Comparison of ENCODE assay signal across 8 mouse cellular contexts in the genomic region with DNA sequence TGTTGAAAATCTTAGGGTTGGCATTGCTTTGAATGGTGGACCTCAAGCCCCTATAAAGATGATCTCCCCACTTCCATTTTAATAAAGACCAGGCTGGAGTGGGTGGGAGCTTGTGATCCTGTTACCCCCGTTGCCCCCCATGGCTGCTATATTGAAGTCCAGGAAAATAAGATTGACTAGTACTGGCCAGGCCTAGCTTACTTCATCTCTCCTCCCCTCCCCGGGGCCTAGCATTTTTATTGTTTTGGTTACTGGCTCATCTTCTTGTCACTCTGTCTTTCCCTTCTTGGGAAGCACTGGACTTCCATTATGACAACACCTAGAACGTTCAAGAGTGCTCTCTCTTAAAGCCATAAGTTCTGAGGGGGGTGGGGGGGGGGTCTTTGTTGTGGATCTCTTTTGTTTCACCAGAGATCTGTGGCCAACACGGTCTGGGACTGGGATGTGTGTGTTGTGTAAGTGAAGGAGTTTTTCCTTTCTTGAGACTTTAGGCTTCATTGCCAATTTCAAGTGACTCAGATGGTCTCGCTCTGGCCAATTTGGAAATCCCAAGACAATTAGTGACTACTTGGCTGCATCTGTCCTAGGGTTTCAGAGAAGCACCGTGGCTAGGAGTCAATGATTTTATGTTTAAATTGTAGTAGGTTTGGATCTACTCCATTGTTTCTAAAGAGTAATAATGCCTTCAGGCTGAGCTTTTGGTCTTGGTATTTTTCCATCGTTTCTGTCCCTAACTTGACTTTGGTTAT. TPM values are rescaled to one million over a fixed set of nuclear protein-coding genes. Genes with fewer than 3 reads are reported as not detected.
DNase-seq lines count a peak whose midpoint lies in the region; ATAC-seq lines count a peak whose summit lies in the region.
"Had no signal": no experiment of that assay in that cellular context is flagged by ENCODE, and none has a peak within 500 bp of the region (broad histone marks: within the 10 kb centered on the region; RNA-seq: fewer than 3 reads in every experiment).

No protein-coding gene starts in this region.

- H3K9ac ChIP-seq in midbrain, embryonic 14.5 days (replicated peaks; ENCODE audit: low read length): peak overlapping the region; percentile 98

- H3K4me2 ChIP-seq in midbrain, embryonic 14.5 days (ENCODE audit: low read length): peak overlapping the region; percentile 80

- no peaks in the 10 kb centered on the region for H3K36me3 ChIP-seq in limb, embryonic 10.5 days
- no peaks in the 10 kb centered on the region for H3K36me3 ChIP-seq in midbrain, embryonic 14.5 days (ENCODE audit: control insufficient read depth, insufficient read depth, low read length)

- peak; percentile 53 for DNase-seq in 3134 (ENCODE audit: extremely low read depth, insufficient read length, low spot score)
- DNase-seq in A20 (ENCODE audit: low read depth, low spot score): peak; percentile 64
- DNase-seq in heart, adult 9 months (ENCODE audit: low spot score in 2 of 2): peak; percentile 53 to 67
- DNase-seq in limb, embryonic 10.5 days (ENCODE audit: low spot score): peak; percentile 47
- peak; percentile 56 for DNase-seq in midbrain, embryonic 14.5 days
- no peak for DNase-seq in frontal cortex, postnatal 14 days (ENCODE audit: low spot score in 2 of 2)

- H3K4me1 ChIP-seq in limb, embryonic 10.5 days: peaks cover 21% of the 10 kb centered on the region
- peaks cover 30% of the 10 kb centered on the region for H3K4me1 ChIP-seq in midbrain, embryonic 14.5 days (ENCODE audit: control insufficient read depth, insufficient read depth, low read length)

- H3K27ac ChIP-seq in limb, embryonic 10.5 days: peak overlapping the region; percentile 99
- H3K27ac ChIP-seq in midbrain, embryonic 14.5 days (replicated peaks; ENCODE audit: low read depth, low read length): peak overlapping the region; percentile 98

- peak overlapping the region; percentile 90 for H3K4me3 ChIP-seq in limb, embryonic 10.5 days
- peak overlapping the region; percentile 93 for H3K4me3 ChIP-seq in midbrain, embryonic 14.5 days (replicated peaks; ENCODE audit: low read depth, low read length)

- H3K27me3 ChIP-seq in limb, embryonic 10.5 days (ENCODE audit: low read depth, poor library complexity, severe bottlenecking): no peaks in the 10 kb centered on the region
- H3K27me3 ChIP-seq in midbrain, embryonic 14.5 days (ENCODE audit: control insufficient read depth, insufficient read depth, low read length): no peaks in the 10 kb centered on the region

- H3K9me3 ChIP-seq in limb, embryonic 10.5 days (replicated peaks): no peaks in the 10 kb centered on the region
- H3K9me3 ChIP-seq in midbrain, embryonic 14.5 days (ENCODE audit: control insufficient read depth, low read length): no peaks in the 10 kb centered on the region

- 41% methylated on average over 7 of the region's 7 CpGs for WGBS in limb, embryonic 10.5 days
- WGBS in midbrain, embryonic 14.5 days: 20% methylated on average over 7 of the region's 7 CpGs

- ATAC-seq in common myeloid progenitor, adult 5-6 weeks (replicated peaks; ENCODE audit: low read depth, poor library complexity, severe bottlenecking): 0 out of 2 replicates have a peak, but pooled peaks have one; percentile 8
- peak; percentile 13; the same call in 1 of the 2 replicates for ATAC-seq in midbrain, embryonic 14.5 days (ENCODE audit: low FRiP score, low TSS enrichment)

RNA-seq across cellular contexts. Expression of a gene that starts 1.0 kb away (rescaled TPM):
- 112 and 131 TPM in 2 replicates for total RNA-seq in common myeloid progenitor, adult 5-6 weeks (2017)
- 46.7 and 49.2 TPM in 2 replicates for polyA plus RNA-seq in limb, embryonic 10.5 days (2016; fragmentation: Nextera tagmentation; extraction: Ambion mirVana)
- 74.2 and 80.3 TPM in 2 replicates for polyA plus RNA-seq in midbrain, embryonic 14.5 days (2014; fragmentation: Nextera tagmentation; extraction: Ambion mirVana)

RNA-seq across cellular contexts. Expression of a gene that starts 19.7 kb away (rescaled TPM):
- total RNA-seq in common myeloid progenitor, adult 5-6 weeks (2017): not detected in 2 replicates
- polyA plus RNA-seq in limb, embryonic 10.5 days (2016; fragmentation: Nextera tagmentation; extraction: Ambion mirVana): 0.24 TPM in 1 of 2 replicates, not detected in the other
- 0.43 and 0.90 TPM in 2 replicates for polyA plus RNA-seq in midbrain, embryonic 14.5 days (2014; fragmentation: Nextera tagmentation; extraction: Ambion mirVana)
- total RNA-seq: left cerebral cortex, postnatal 36 days had no signal

Comparison
In these comparisons a context has a peak if more than half of its experiments do, and no peak if none do; other contexts are left out.
1. DNase-seq: peak in 3134 (single experiment), A20 (single experiment), heart, adult 9 months (2 of 2), limb, embryonic 10.5 days (single experiment) and midbrain, embryonic 14.5 days (single experiment); none in frontal cortex, postnatal 14 days (0 of 2).